Mouse (Mus musculus) G1E (cell line): ENCODE data around the gene Lrrc75a.

ENCODE experiments used
- CTCF ChIP-seq: IDR thresholded peaks from 2 replicates; pipeline ENCODE4 v1.5.1; 2012; ENCODE audit warnings: low read depth, low read length, inconsistent platforms, mixed read lengths
- GATA1 ChIP-seq: IDR thresholded peaks from 2 replicates; pipeline ENCODE4 v1.6.1; 2012; ENCODE audit warnings: borderline replicate concordance, low read length, inconsistent platforms, mixed read lengths
- GATA2 ChIP-seq: IDR thresholded peaks from 2 replicates; pipeline ENCODE4 v1.6.1; 2012; ENCODE audit warnings: low read depth, low read length, inconsistent platforms, borderline replicate concordance
- POLR2AphosphoS5 ChIP-seq: IDR thresholded peaks from 2 replicates; pipeline ENCODE4 v1.6.1; 2012; ENCODE audit warnings: low read depth, low read length, inconsistent platforms; ENCODE audit not compliant: insufficient replicate concordance
- TAL1 ChIP-seq: conservative IDR thresholded peaks from 2 replicates; pipeline ENCODE4 v1.6.1; 2012; ENCODE audit warnings: low read depth, low read length, inconsistent platforms, mixed read lengths

- TF ChIP-seq GATA1 (no peak), POLR2AphosphoS5 (no peak), CTCF (no peak), TAL1 (no peak), GATA2 (no peak)
Measured at GRCm38 (mm10) chr11:62555896-62556412, 92.4 kb downstream of the Lrrc75a start.
